Mouse (Mus musculus) CH12.LX (cell line): ENCODE data around the gene Fbxl14. TPM values are rescaled to one million over a fixed set of nuclear protein-coding genes. Genes with fewer than 3 reads are reported as not detected.
A peak's percentile ranks its signal among the peaks of the same experiment; 100 is the strongest.

Experiments used
- DNase-seq: peaks from one replicate; pipeline ENCODE4 v3.0.0-alpha.2; 2013; ENCODE audit errors: extremely low read depth
- H3K27ac ChIP-seq: 2 replicates; pipeline ENCODE4 v1.5.1; 2012; ENCODE audit warnings: low read depth, mild to moderate bottlenecking, control low read depth, moderate library complexity; ENCODE audit not compliant: insufficient read depth
- H3K27me3 ChIP-seq: replicated peaks from 2 replicates; pipeline ENCODE3; 2012; ENCODE audit warnings: inconsistent platforms
- H3K36me3 ChIP-seq, 2 experiments: replicated peaks in 1 of 2; 2 replicates each; pipeline versions ENCODE3 to v1.6.1; 2012; ENCODE audit warnings: inconsistent platforms in 1 of 2, low read length in 1 of 2, mild to moderate bottlenecking in 1 of 2, mixed read lengths in 1 of 2, moderate library complexity in 1 of 2; ENCODE audit not compliant: control insufficient read depth in 1 of 2, insufficient read depth in 1 of 2
- H3K4me1 ChIP-seq, 2 experiments: 2 replicates each; pipeline ENCODE4 v1.6.1; 2012; ENCODE audit warnings: inconsistent platforms in 1 of 2, moderate library complexity in 1 of 2; ENCODE audit not compliant: insufficient read depth in 2 of 2, control insufficient read depth in 1 of 2
- H3K4me2 ChIP-seq: 2 replicates; pipeline ENCODE4 v1.6.1; 2012; ENCODE audit warnings: low read depth, mild to moderate bottlenecking, control low read depth; ENCODE audit not compliant: poor library complexity, insufficient read depth, severe bottlenecking
- H3K4me3 ChIP-seq, 3 experiments: fragments of 150-350 bp in 1 of 3; sonication (generic) in 1 of 3; replicated peaks in 1 of 3; 2 replicates each; pipeline versions ENCODE3 to v1.5.1; 2011 to 2012; ENCODE audit warnings: low read depth in 2 of 3, low read length in 2 of 3, mild to moderate bottlenecking in 2 of 3, moderate library complexity in 2 of 3, control low read depth in 1 of 3, improper control_type of control experiment in 1 of 3, inconsistent platforms in 1 of 3, mixed read lengths in 1 of 3; ENCODE audit not compliant: poor library complexity in 1 of 3
- H3K79me2 ChIP-seq: replicated peaks from 2 replicates; pipeline ENCODE4 v1.6.1; 2012; ENCODE audit warnings: mild to moderate bottlenecking, moderate library complexity; ENCODE audit not compliant: control insufficient read depth, poor library complexity, insufficient read depth, severe bottlenecking; ENCODE audit errors: extremely low read depth
- H3K9ac ChIP-seq: 2 replicates; pipeline ENCODE4 v1.6.1; 2012; ENCODE audit warnings: low read depth, mild to moderate bottlenecking, control low read depth, moderate library complexity; ENCODE audit not compliant: insufficient read depth
- H3K9me3 ChIP-seq: replicated peaks from 2 replicates; pipeline ENCODE3; 2012; ENCODE audit warnings: low read length, inconsistent platforms, mixed read lengths
- ELF1 ChIP-seq: IDR thresholded peaks from 2 replicates; pipeline ENCODE4 v1.6.1; 2014; ENCODE audit warnings: low read depth, mild to moderate bottlenecking, inconsistent platforms, low read length, improper control_type of control experiment
- EP300 ChIP-seq: IDR thresholded peaks from 2 replicates; pipeline ENCODE4 v1.6.1; 2011; ENCODE audit warnings: low read length, improper control_type of control experiment
- ETS1 ChIP-seq: conservative IDR thresholded peaks from 2 replicates; pipeline ENCODE4 v1.6.1; 2012; ENCODE audit warnings: low read depth, mild to moderate bottlenecking, inconsistent platforms, low read length, improper control_type of control experiment, moderate library complexity
- JUND ChIP-seq: conservative IDR thresholded peaks from 2 replicates; pipeline ENCODE4 v1.6.1; 2011; ENCODE audit warnings: low read depth, low read length, improper control_type of control experiment
- KAT2A ChIP-seq: IDR thresholded peaks from 2 replicates; pipeline ENCODE4 v1.6.1; 2012; ENCODE audit warnings: low read length, improper control_type of control experiment, inconsistent platforms; ENCODE audit not compliant: insufficient replicate concordance
- MAFK ChIP-seq: IDR thresholded peaks from 2 replicates; pipeline ENCODE4 v1.6.1; 2011; ENCODE audit warnings: low read length, improper control_type of control experiment; ENCODE audit not compliant: insufficient replicate concordance
- MAZ ChIP-seq: IDR thresholded peaks from 2 replicates; pipeline ENCODE4 v1.6.1; 2012; ENCODE audit warnings: low read depth, mild to moderate bottlenecking, inconsistent platforms, low read length, improper control_type of control experiment, moderate library complexity
- NRF1 ChIP-seq: IDR thresholded peaks from 2 replicates; pipeline ENCODE4 v1.6.1; 2014; ENCODE audit warnings: low read depth, mild to moderate bottlenecking, inconsistent platforms, low read length, improper control_type of control experiment, moderate library complexity
- PAX5 ChIP-seq: IDR thresholded peaks from 2 replicates; pipeline ENCODE4 v1.6.1; 2012; ENCODE audit warnings: low read length, inconsistent platforms, mixed read lengths
- POLR2A ChIP-seq: IDR thresholded peaks from 2 replicates; pipeline ENCODE4 v1.6.1; 2011; ENCODE audit warnings: low read depth, mild to moderate bottlenecking, improper control_type of control experiment, low read length
- POLR2AphosphoS2 ChIP-seq: IDR thresholded peaks from 2 replicates; pipeline ENCODE4 v1.6.1; 2011; ENCODE audit warnings: low read depth, low read length, improper control_type of control experiment
- SIN3A ChIP-seq: IDR thresholded peaks from 2 replicates; pipeline ENCODE4 v1.6.1; 2012; ENCODE audit warnings: low read length, improper control_type of control experiment, inconsistent platforms
- TBP ChIP-seq: conservative IDR thresholded peaks from 2 replicates; pipeline ENCODE4 v1.6.1; 2011; ENCODE audit warnings: low read depth, low read length, improper control_type of control experiment
- TCF12 ChIP-seq: IDR thresholded peaks from 2 replicates; pipeline ENCODE4 v1.6.1; 2014; ENCODE audit warnings: low read depth, mild to moderate bottlenecking, inconsistent platforms, low read length, improper control_type of control experiment
- USF1 ChIP-seq: IDR thresholded peaks from 2 replicates; pipeline ENCODE4 v1.6.1; 2014; ENCODE audit warnings: low read depth, mild to moderate bottlenecking, inconsistent platforms, low read length, improper control_type of control experiment
- ZKSCAN1 ChIP-seq: IDR thresholded peaks from 2 replicates; pipeline ENCODE4 v1.6.1; 2012; ENCODE audit warnings: low read depth, inconsistent platforms, low read length, improper control_type of control experiment, borderline replicate concordance
- dilution Hi-C: fragments of 300-500 bp; cut with MboI; formaldehyde crosslinking; loops from 2 replicates; pipeline ENCODE4 v1.14.3; 2020; ENCODE audit warnings: low sequenced_read_pairs; ENCODE audit not compliant: extremely low pct_unique_long_range_greater_than_20kb, extremely low pct_ligation_motif_present
- in situ Hi-C: fragments of 300-500 bp; cut with MboI; formaldehyde crosslinking; loops from 3 replicates; pipeline ENCODE4 v1.14.3; 2019; ENCODE audit warnings: low sequenced_read_pairs, low pct_ligation_motif_present, low pct_unique_long_range_greater_than_20kb, mixed read lengths
- polyA plus RNA-seq: library from polyadenylated mRNA; unstranded; fragments of >175 nt; gene quantifications from 2 replicates; pipeline ENCODE4 v1.2.1, GENCODE M21; 2012; ENCODE audit warnings: low read depth; ENCODE audit not compliant: insufficient read length
- total RNA-seq, 2 experiments: library from RNA; depleted of rRNA; stranded (reverse); fragments of 300-350 nt in 1 of 2; fragments of >200 nt in 1 of 2; gene quantifications; 2 replicates each; pipeline ENCODE4 v1.2.3; 2012 to 2014

The Fbxl14 gene
- total and polyA plus RNA-seq, 3 experiments, result 29.9 to 32.0 (median 30.3) TPM

- peak overlapping the region in 1 of 3 experiments; percentile 38 for H3K4me3 ChIP-seq
- no peak overlapping the region for H3K9ac ChIP-seq
- no peaks in the 10 kb centered on the region for H3K27me3 ChIP-seq
- peaks cover 8 to 30% of the 10 kb centered on the region in 2 experiments for H3K4me1 ChIP-seq
- H3K79me2 ChIP-seq, result no peaks in the 10 kb centered on the region
- in situ Hi-C loops, result loop anchor here (10.0 kb wide), 1 partner anchor 51 kb away; no protein-coding TSS in a partner anchor
- dilution Hi-C loops, result no loop called here
- H3K27ac ChIP-seq, result no peak overlapping the region
- no peak overlapping the region; the same call in 1 of the 2 replicates for H3K4me2 ChIP-seq
- H3K36me3 ChIP-seq, result no peaks in the 10 kb centered on the region
- H3K9me3 ChIP-seq, result no peaks in the 10 kb centered on the region
- DNase-seq, result peak; percentile 54
- TF ChIP-seq EP300 (peak; percentile 67), PAX5 (no peak), USF1 (no peak), ZKSCAN1 (no peak), NRF1 (no peak), KAT2A (no peak), SIN3A (0 out of 2 replicates have a peak, but pooled peaks have one; percentile 35), MAZ (no peak), TBP (no peak), MAFK (0 out of 2 replicates have a peak, but pooled peaks have one; percentile 8), ELF1 (peak; percentile 13; the same call in 1 of the 2 replicates), JUND (peak; percentile 30; the same call in 1 of the 2 replicates), POLR2AphosphoS2 (no peak), POLR2A (no peak)
Observed at GRCm38 (mm10) chr6:119445671-119446607, 33.5 kb upstream of the Fbxl14 start.

GRCm38 (mm10) chr6:119448321-119449059 lies 31.0 kb upstream of the Fbxl14 start:
- Histone ChIP-seq H3K4me2 (peak overlapping the region; percentile 7; the same call in 1 of the 2 replicates), H3K4me1 (peaks cover 8 to 28% of the 10 kb centered on the region in 2 experiments), H3K9me3 (no peaks in the 10 kb centered on the region), H3K4me3 (no peak overlapping the region), H3K27me3 (no peaks in the 10 kb centered on the region), H3K27ac (no peak overlapping the region), H3K36me3 (no peaks in the 10 kb centered on the region), H3K9ac (no peak overlapping the region), H3K79me2 (no peaks in the 10 kb centered on the region)
- no peak for DNase-seq
- in situ Hi-C loops, result loop anchor here (10.0 kb wide), 1 partner anchor 54 kb away; no protein-coding TSS in a partner anchor
- no peak for TF ChIP-seq PAX5
- no peak for TF ChIP-seq ETS1
- TF ChIP-seq NRF1, result no peak
- no peak for TF ChIP-seq USF1
- TF ChIP-seq TBP, result no peak
- no peak for TF ChIP-seq ZKSCAN1
- no peak for TF ChIP-seq TCF12
- dilution Hi-C loops, result no loop called here
